Mouse (Mus musculus) ovary, postnatal 14 days (tissue): ENCODE results near the gene Hps6.

Source experiments
- DNase-seq: peaks from one replicate; pipeline ENCODE4 v3.0.0; 2022; ENCODE audit warnings: low spot score

The Hps6 gene

DNA sequence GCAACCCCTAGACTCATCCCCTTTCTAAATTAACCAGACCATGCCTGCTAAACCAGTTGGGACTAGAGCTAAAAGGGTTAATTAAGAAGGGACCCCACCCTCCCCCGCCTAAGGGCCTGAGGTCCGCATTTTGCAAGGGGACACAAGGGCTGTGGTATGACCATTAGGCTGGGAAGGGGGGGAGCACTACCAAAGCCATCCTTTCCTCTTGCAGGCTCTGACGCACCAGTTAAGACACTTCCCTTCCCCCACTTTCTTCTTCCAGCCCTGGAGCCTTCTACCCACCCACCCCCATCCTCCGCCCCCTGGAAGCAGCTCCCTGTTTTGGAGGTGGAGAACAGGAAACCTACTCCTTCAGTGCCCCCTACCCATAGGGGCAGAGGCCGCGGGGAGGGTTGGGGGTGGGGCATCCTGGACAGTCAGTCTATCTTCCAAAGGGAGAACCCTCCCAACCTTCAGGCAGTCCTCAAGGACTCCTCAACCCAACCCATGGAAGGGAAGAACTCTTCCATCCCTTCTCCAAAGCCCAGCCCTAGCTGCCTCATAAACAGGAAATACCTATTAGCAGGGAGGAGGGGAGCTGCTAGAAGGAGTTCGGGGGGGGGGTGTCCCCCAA is 42.5 kb downstream of the Hps6 start:
- peak; percentile 45 for DNase-seq

DNA sequence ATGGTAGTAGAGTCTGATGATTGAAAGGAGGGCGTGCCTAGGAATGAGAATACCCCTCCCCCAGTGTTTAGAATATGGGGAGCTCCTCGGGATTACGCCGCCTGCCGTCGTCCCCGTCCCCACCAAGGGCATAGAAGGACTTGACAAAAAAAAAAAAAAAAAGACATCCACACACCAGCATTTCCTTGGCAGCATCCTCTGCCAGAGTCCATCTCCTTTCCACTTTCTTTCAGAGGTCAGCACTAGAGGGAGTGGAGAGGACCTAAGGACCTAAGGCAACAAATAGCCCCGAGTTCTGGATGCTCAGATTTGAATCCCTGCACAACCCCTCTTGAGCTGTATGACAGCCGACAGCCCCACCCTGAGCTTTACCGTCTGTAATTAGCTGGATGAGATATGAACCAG is 43.3 kb downstream of the Hps6 start:
- no peak for DNase-seq

DNA sequence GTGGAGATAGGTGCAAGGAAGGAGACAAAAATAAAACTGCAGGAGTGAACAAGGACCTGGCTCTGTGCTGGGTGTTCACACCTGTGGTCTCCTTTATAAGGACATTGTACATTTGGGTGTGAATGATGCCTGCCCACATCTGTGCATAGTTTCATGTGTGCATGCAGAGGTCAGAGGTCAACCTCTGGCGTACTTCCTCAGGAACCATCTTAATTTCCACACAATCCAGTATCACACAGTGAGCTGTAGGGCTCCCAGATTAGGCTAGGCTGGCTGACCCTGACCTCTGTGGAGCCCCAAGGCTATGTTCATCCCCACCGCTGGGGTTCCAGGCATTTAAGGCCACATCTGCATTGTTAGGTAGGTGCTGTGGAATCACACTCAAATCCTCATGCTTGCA is 44.1 kb downstream of the Hps6 start:
- DNase-seq, result no peak

DNA sequence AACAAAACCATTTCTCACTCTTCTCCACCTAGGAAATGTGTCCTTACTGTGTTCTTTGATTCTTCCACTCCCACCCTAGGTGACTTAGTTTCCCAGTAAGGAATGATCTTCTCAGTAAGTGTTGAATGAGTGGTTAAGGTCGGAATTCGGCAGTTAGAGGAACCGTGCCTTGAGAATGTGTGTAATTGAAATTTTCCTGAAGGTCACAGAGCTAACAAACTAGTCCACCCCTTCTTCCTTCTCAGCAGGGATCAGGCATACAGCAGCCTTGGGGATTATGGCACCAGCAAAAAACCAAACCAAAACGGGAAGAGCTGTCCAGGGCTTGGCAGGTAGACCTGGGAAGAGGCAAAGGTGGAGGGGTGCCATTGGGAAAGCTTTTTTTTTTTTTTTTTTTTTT is 45.8 kb downstream of the Hps6 start:
- DNase-seq, result no peak

DNA sequence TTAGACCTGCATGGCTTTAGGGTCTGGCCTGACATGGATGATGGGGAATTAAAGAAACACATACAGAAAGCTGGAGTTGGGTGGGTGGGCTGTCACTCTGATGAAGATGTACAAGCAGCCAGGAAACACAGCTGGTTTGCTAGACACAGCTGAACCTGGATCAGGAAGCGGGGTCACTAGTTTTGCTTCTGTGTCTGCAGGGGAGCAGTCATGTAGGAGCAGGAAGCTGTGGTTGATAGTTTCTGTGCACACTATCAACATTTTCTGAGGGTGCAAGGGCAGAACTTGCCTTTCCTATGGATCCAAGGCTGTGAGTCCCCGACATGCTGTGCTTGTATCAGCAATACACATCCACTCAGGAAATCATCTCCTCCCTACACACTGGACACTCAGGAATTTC is 47.2 kb downstream of the Hps6 start:
- DNase-seq, result no peak
